Mouse (Mus musculus) bone marrow, adult 2 months (tissue): ENCODE data around the gene Hilpda. TPM values are rescaled to one million over a fixed set of nuclear protein-coding genes. Genes with fewer than 3 reads are reported as not detected.

Source experiments
- H3K27ac ChIP-seq: fragments of 200-500 bp; 2 replicates; pipeline ENCODE4 v1.5.1; 2012; ENCODE audit warnings: low read depth, mild to moderate bottlenecking, control low read depth, inconsistent platforms, low read length; ENCODE audit not compliant: control insufficient read depth, poor library complexity, insufficient read depth
- H3K4me1 ChIP-seq: fragments of 200-500 bp; 2 replicates; pipeline ENCODE4 v1.6.1; 2011; ENCODE audit warnings: low read length; ENCODE audit not compliant: control insufficient read depth, insufficient read depth
- H3K4me3 ChIP-seq: fragments of 200-500 bp; replicated peaks from 2 replicates; pipeline ENCODE3; 2011; ENCODE audit warnings: mild to moderate bottlenecking, low read depth, low read length, control low read depth; ENCODE audit not compliant: control insufficient read depth
- CTCF ChIP-seq: fragments of 200-500 bp; IDR thresholded peaks from 2 replicates; pipeline ENCODE4 v1.5.1; 2011; ENCODE audit warnings: low read length, control low read depth; ENCODE audit not compliant: control insufficient read depth, insufficient read depth
- POLR2A ChIP-seq: fragments of 200-500 bp; IDR thresholded peaks from 2 replicates; pipeline ENCODE4 v1.6.1; 2011; ENCODE audit warnings: low read depth, mild to moderate bottlenecking, control low read depth, low read length, borderline replicate concordance; ENCODE audit not compliant: control insufficient read depth
- WGBS: fragments of 180-500 bp; shearing (Covaris S2); methylation state at CpG from one replicate; pipeline ENCODE4 v1.1.7; 2018; 5-methylcytosine and 5-hydroxymethylcytosine counted together
- polyA plus RNA-seq: library from polyadenylated mRNA; stranded (reverse); fragments of >200 nt; gene quantifications from 2 replicates; pipeline ENCODE4 v1.2.4, GENCODE M21; 2011; ENCODE audit warnings: low replicate concordance; ENCODE audit not compliant: missing spikeins, insufficient read depth, insufficient read length

Gene Hilpda
- polyA plus RNA-seq, 1 experiment = 12.5 TPM

DNA sequence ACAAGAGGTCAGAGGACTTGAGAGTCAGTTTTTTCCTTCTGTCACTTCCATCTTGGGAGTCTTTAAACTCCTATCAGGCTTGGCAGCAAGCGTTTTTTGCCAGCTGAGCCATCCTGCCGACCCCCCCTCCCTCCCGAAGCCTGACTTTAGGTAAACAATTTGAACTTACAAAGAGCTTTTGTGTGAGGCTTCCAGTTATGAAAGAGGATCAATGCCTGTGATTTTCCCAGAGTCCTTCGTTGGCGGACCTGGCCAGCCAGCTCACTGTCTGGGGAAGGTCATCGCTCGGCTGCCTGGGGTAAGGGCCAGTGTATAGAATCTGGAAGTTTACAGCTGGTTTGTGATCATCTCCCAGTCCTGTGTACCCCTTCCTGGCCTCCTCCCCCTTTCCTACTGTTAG, 8.4 kb downstream of the Hilpda start:
- H3K27ac ChIP-seq = no peak overlapping the region
- TF ChIP-seq POLR2A = no peak
- no peak for TF ChIP-seq CTCF
- WGBS = 79% methylated on average over 7 of the region's 7 CpGs
- H3K4me1 ChIP-seq = no peaks in the 10 kb centered on the region
- H3K4me3 ChIP-seq = no peak overlapping the region

GRCm38 (mm10) chr6:29286870-29287269, 14.6 kb downstream of the Hilpda start:
- no peak for TF ChIP-seq CTCF
- no peak for TF ChIP-seq POLR2A

GRCm38 (mm10) chr6:29287481-29287880, 15.2 kb downstream of the Hilpda start:
- H3K4me1 ChIP-seq = no peaks in the 10 kb centered on the region
- no peak for TF ChIP-seq CTCF
- no peak for TF ChIP-seq POLR2A
- WGBS = 69% methylated on average over 6 of the region's 6 CpGs
- no peak overlapping the region for H3K4me3 ChIP-seq
- H3K27ac ChIP-seq = no peak overlapping the region

More at GRCm38 (mm10) chr6:29286870-29287269, 14.6 kb downstream of the Hilpda start:
- WGBS = 42% methylated on average over 7 of the region's 7 CpGs
- no peak overlapping the region for H3K27ac ChIP-seq
- no peaks in the 10 kb centered on the region for H3K4me1 ChIP-seq
- H3K4me3 ChIP-seq = no peak overlapping the region

GRCm38 (mm10) chr6:29287944-29288343, 15.7 kb downstream of the Hilpda start:
- 65% methylated on average over 5 of the region's 5 CpGs for WGBS
- Histone ChIP-seq H3K27ac (no peak overlapping the region), H3K4me3 (no peak overlapping the region), H3K4me1 (no peaks in the 10 kb centered on the region)
- TF ChIP-seq CTCF (no peak), POLR2A (no peak)

- Histone ChIP-seq H3K27ac (no peak overlapping the region), H3K4me1 (no peaks in the 10 kb centered on the region), H3K4me3 (no peak overlapping the region)
- no peak for TF ChIP-seq POLR2A
- TF ChIP-seq CTCF = no peak
- WGBS = 73% methylated on average over 6 of the region's 6 CpGs
Measured at GRCm38 (mm10) chr6:29288651-29289050, 16.4 kb downstream of the Hilpda start.

DNA sequence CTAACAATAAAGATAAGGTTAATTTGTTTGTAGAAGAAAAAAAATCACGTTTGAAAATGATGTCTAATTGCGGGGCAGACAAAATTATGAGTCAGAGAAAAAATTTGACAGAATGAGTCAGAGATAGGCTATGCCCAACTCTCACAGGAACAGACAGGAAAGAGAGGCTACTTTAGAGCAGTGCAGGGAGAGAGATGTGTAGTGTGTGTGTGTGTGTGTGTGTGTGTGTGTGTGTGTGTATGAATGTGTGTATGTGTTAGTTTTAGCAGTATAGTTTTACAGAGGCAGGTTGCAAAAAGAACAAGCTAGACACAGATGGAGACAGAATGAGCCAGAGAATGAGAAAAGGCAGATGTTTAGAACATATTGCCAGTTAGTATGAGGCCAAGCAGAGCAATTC, 26.8 kb downstream of the Hilpda start:
- no peak overlapping the region for H3K4me3 ChIP-seq
- TF ChIP-seq POLR2A (no peak), CTCF (no peak)
- H3K4me1 ChIP-seq = no peaks in the 10 kb centered on the region
- no peak overlapping the region for H3K27ac ChIP-seq
- 62% methylated on average over 2 of the region's 2 CpGs for WGBS

GRCm38 (mm10) chr6:29303251-29303650, 31.0 kb downstream of the Hilpda start:
- H3K27ac ChIP-seq = no peak overlapping the region
- H3K4me1 ChIP-seq = no peaks in the 10 kb centered on the region
- TF ChIP-seq CTCF (no peak), POLR2A (no peak)
- H3K4me3 ChIP-seq = no peak overlapping the region

- TF ChIP-seq POLR2A (no peak), CTCF (no peak)
- WGBS = 49% methylated on average over 5 of the region's 5 CpGs
- no peak overlapping the region for H3K27ac ChIP-seq
- H3K4me1 ChIP-seq = no peaks in the 10 kb centered on the region
- H3K4me3 ChIP-seq = no peak overlapping the region
Measured at GRCm38 (mm10) chr6:29303726-29304125, 31.4 kb downstream of the Hilpda start.

DNA sequence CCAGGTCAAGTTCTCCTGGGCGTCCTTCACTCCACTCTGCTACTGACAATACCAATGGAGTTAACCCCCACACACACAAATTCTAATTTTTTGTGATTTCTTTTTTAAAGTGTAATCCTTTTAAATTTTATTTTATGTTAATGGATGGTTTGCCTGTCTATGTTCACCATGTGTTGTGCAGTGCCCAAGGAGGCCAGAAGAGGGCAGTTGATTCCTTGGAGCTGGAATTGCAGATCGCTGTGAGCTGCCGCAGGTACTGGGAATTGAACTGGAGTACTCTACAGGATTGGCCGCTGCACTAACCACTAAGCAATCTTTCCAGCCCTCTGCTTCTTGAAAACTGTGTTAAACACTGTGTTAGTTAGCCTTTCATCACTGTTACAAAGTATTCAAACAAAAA, 33.2 kb downstream of the Hilpda start:
- 88% methylated on average over 4 of the region's 4 CpGs for WGBS
- H3K27ac ChIP-seq = no peak overlapping the region
- no peaks in the 10 kb centered on the region for H3K4me1 ChIP-seq
- no peak overlapping the region for H3K4me3 ChIP-seq
- TF ChIP-seq POLR2A = no peak
